Mouse (Mus musculus): Measurements from ENCODE around the gene Ngfr. TPM values are rescaled to one million over a fixed set of nuclear protein-coding genes. Genes with fewer than 3 reads are reported as not detected.

Ngfr gene
- total and polyA plus RNA-seq, 3 experiments, result not detected

DNA sequence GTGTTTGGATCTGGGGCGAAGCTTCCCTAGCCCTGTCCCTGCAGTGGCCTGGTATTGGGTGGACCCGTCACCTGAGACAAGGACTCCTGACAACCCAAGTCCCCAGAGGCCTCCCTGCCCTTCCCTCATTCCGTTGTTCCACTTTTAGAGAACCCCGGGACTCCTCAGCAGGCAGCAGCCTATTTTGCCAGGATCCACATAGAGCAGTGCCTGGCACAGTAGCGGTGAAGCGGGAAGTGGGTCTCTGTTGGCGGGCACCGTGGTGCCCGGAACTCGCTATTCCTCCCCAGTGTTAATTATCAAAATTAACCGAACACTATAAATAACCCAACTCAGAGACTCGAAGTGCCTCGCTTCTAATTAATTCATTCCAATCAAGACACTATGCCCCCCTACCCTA, 10.2 kb upstream of the Ngfr start:
- H3K27me3 ChIP-seq (ENCODE audit: control insufficient read depth in 1 of 2, insufficient read depth in 2 of 2, low read length in 2 of 2), result peaks cover 6 to 13% of the 10 kb centered on the region in 2 experiments
- no peak overlapping the region for H3K4me3 ChIP-seq (ENCODE audit: control insufficient read depth in 1 of 2, insufficient read depth in 1 of 2, low read depth in 2 of 2, low read length in 2 of 2)
- TF ChIP-seq TCF12 (IDR thresholded peaks at IDR 0.05; ENCODE audit: low read depth, low read length) (no peak), UBTF (IDR thresholded peaks at IDR 0.05; ENCODE audit: borderline replicate concordance, insufficient read depth, low read depth, low read length) (no peak), MYB (IDR thresholded peaks at IDR 0.05; ENCODE audit: low read depth, low read length) (no peak), CHD1 (IDR thresholded peaks at IDR 0.05; ENCODE audit: low read depth, low read length) (no peak), CHD2 (IDR thresholded peaks at IDR 0.05; ENCODE audit: low read length) (no peak), RCOR1 (IDR thresholded peaks at IDR 0.05; ENCODE audit: low read depth, low read length) (no peak), ZC3H11A (IDR thresholded peaks at IDR 0.05; ENCODE audit: low read depth, low read length) (no peak), ZMIZ1 (IDR thresholded peaks at IDR 0.05; ENCODE audit: low read depth, low read length) (no peak)
- DNase-seq (ENCODE audit: low read depth, low spot score), result no peak
- no peaks in the 10 kb centered on the region for H3K9me3 ChIP-seq (replicated peaks; ENCODE audit: insufficient read depth, low read length)
- no peak overlapping the region for H3K27ac ChIP-seq (ENCODE audit: control insufficient read depth, low read depth, low read length)
- no peaks in the 10 kb centered on the region for H3K79me2 ChIP-seq (ENCODE audit: control insufficient read depth, insufficient read depth, low read length, poor library complexity)
- H3K9ac ChIP-seq (ENCODE audit: control insufficient read depth, low read depth, low read length, poor library complexity, severe bottlenecking), result no peak overlapping the region
- no peaks in the 10 kb centered on the region for H3K36me3 ChIP-seq (ENCODE audit: control insufficient read depth in 1 of 2, insufficient read depth in 2 of 2, low read length in 2 of 2)
- no peaks in the 10 kb centered on the region for H3K4me1 ChIP-seq (ENCODE audit: control insufficient read depth in 1 of 2, insufficient read depth in 2 of 2, low read length in 2 of 2)

DNA sequence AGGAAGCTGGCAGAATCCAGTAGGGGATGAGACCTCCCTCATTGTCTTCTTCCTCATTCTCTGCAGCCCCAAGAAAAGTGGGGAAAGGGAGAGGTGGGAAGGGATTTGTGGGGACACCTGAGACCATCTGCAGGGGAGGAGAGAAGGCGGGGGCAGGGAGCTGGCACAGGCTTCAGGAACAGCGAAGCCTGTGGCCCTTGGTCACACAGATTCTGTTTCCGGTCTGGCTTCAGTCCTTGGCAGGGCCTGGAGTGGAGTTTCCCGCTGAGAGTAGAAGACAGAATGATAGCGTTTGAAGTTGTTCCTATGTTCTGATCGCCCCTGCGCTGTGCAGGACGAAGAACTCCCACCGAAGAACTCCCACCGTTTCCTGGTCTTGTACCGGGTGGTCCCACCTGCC, 9.2 kb upstream of the Ngfr start:
- H3K79me2 ChIP-seq (ENCODE audit: control insufficient read depth, insufficient read depth, low read length, poor library complexity), result no peaks in the 10 kb centered on the region
- H3K4me1 ChIP-seq (ENCODE audit: control insufficient read depth in 1 of 2, insufficient read depth in 2 of 2, low read length in 2 of 2), result no peaks in the 10 kb centered on the region
- H3K27ac ChIP-seq (ENCODE audit: control insufficient read depth, low read depth, low read length), result no peak overlapping the region
- no peaks in the 10 kb centered on the region for H3K36me3 ChIP-seq (ENCODE audit: control insufficient read depth in 1 of 2, insufficient read depth in 2 of 2, low read length in 2 of 2)
- peaks cover 5 to 10% of the 10 kb centered on the region in 2 experiments for H3K27me3 ChIP-seq (ENCODE audit: control insufficient read depth in 1 of 2, insufficient read depth in 2 of 2, low read length in 2 of 2)
- DNase-seq (ENCODE audit: low read depth, low spot score), result no peak
- no peak overlapping the region for H3K4me3 ChIP-seq (ENCODE audit: control insufficient read depth in 1 of 2, insufficient read depth in 1 of 2, low read depth in 2 of 2, low read length in 2 of 2)
- no peak overlapping the region for H3K9ac ChIP-seq (ENCODE audit: control insufficient read depth, low read depth, low read length, poor library complexity, severe bottlenecking)
- TF ChIP-seq ZNF384 (IDR thresholded peaks at IDR 0.05; ENCODE audit: low read depth, low read length), result no peak
- TF ChIP-seq JUND (IDR thresholded peaks at IDR 0.05; ENCODE audit: low read depth, low read length), result no peak
- no peak for TF ChIP-seq MYB (IDR thresholded peaks at IDR 0.05; ENCODE audit: low read depth, low read length)
- TF ChIP-seq NRF1 (IDR thresholded peaks at IDR 0.05; ENCODE audit: insufficient read depth, low read depth, low read length, poor library complexity, severe bottlenecking), result no peak
- TF ChIP-seq RCOR1 (IDR thresholded peaks at IDR 0.05; ENCODE audit: low read depth, low read length), result no peak
- TF ChIP-seq CHD2 (IDR thresholded peaks at IDR 0.05; ENCODE audit: low read length), result no peak
- TF ChIP-seq MAZ (IDR thresholded peaks at IDR 0.05; ENCODE audit: low read depth, low read length), result no peak
- TF ChIP-seq POLR2AphosphoS2 (IDR thresholded peaks at IDR 0.05; ENCODE audit: low read length), result no peak
- TF ChIP-seq SMC3 (IDR thresholded peaks at IDR 0.05; ENCODE audit: low read depth, low read length), result no peak
- TF ChIP-seq TBP (IDR thresholded peaks at IDR 0.05; ENCODE audit: low read depth, low read length), result no peak
- TF ChIP-seq USF2 (IDR thresholded peaks at IDR 0.05; ENCODE audit: borderline replicate concordance in 1 of 2, insufficient read depth in 1 of 2, low read depth in 1 of 2, low read length in 2 of 2), result no peak
- TF ChIP-seq MAFK (IDR thresholded peaks at IDR 0.05; ENCODE audit: borderline replicate concordance, low read depth, low read length), result no peak
- TF ChIP-seq E2F4 (IDR thresholded peaks at IDR 0.05; ENCODE audit: borderline replicate concordance, low read depth, low read length), result no peak
- TF ChIP-seq KAT2A (conservative IDR thresholded peaks at IDR 0.05; ENCODE audit: low read depth, low read length), result no peak
- no peak for TF ChIP-seq CHD1 (IDR thresholded peaks at IDR 0.05; ENCODE audit: low read depth, low read length)
- no peak for TF ChIP-seq GATA1 (IDR thresholded peaks at IDR 0.05; ENCODE audit: low read depth, low read length)
- no peak for TF ChIP-seq ETS1 (IDR thresholded peaks at IDR 0.05; ENCODE audit: low read depth, low read length)
- H3K9me3 ChIP-seq (replicated peaks; ENCODE audit: insufficient read depth, low read length), result no peaks in the 10 kb centered on the region
